Mouse (Mus musculus) cerebellum, adult 8-10 months (tissue): ENCODE data around the gene Frmd4a.
"Not testable (repeated sequence)": the region's sequence is repeated elsewhere in the genome, so short reads cannot be mapped to it uniquely, and the experiment has no call there.

Source experiments
- DNase-seq: peaks from one replicate; pipeline ENCODE4 v3.0.0; 2022

Frmd4a gene

GRCm38 (mm10) chr2:4293726-4294125 lies 276.2 kb downstream of the Frmd4a start:
- DNase-seq: no peak

- DNase-seq: no peak
Observed at GRCm38 (mm10) chr2:4295641-4296040, 278.1 kb downstream of the Frmd4a start.

GRCm38 (mm10) chr2:4296881-4297280 lies 279.4 kb downstream of the Frmd4a start:
- DNase-seq: no peak

- DNase-seq: no peak
Observed at GRCm38 (mm10) chr2:4298325-4299215, 281.1 kb downstream of the Frmd4a start.

- no peak for DNase-seq
Observed at GRCm38 (mm10) chr2:4299593-4299992, 282.1 kb downstream of the Frmd4a start.

- no peak for DNase-seq
Observed at GRCm38 (mm10) chr2:4300383-4300811, 282.9 kb downstream of the Frmd4a start.

- no peak for DNase-seq
Observed at GRCm38 (mm10) chr2:4300816-4301215, 283.3 kb downstream of the Frmd4a start.

GRCm38 (mm10) chr2:4301256-4301655 lies 283.7 kb downstream of the Frmd4a start:
- DNase-seq: no peak

GRCm38 (mm10) chr2:4301692-4302091 lies 284.2 kb downstream of the Frmd4a start:
- no peak for DNase-seq

GRCm38 (mm10) chr2:4302119-4302518 lies 284.6 kb downstream of the Frmd4a start:
- DNase-seq: no peak

- DNase-seq: no peak
Observed at GRCm38 (mm10) chr2:4307076-4307475, 289.6 kb downstream of the Frmd4a start.

GRCm38 (mm10) chr2:4314545-4314944 lies 297.0 kb downstream of the Frmd4a start:
- DNase-seq: no peak

- no peak for DNase-seq
Observed at GRCm38 (mm10) chr2:4316589-4316988, 299.1 kb downstream of the Frmd4a start.

- no peak for DNase-seq
Observed at GRCm38 (mm10) chr2:4318134-4318533, 300.6 kb downstream of the Frmd4a start.

GRCm38 (mm10) chr2:4326241-4327010 lies 308.9 kb downstream of the Frmd4a start:
- no peak for DNase-seq

GRCm38 (mm10) chr2:4327011-4327340 lies 309.5 kb downstream of the Frmd4a start:
- DNase-seq: no peak

- DNase-seq: no peak
Observed at GRCm38 (mm10) chr2:4332441-4332840, 314.9 kb downstream of the Frmd4a start.

GRCm38 (mm10) chr2:4334201-4334600 lies 316.7 kb downstream of the Frmd4a start:
- DNase-seq: no peak

GRCm38 (mm10) chr2:4334936-4335335 lies 317.4 kb downstream of the Frmd4a start:
- no peak for DNase-seq

- no peak for DNase-seq
Observed at GRCm38 (mm10) chr2:4335881-4336280, 318.4 kb downstream of the Frmd4a start.

- not testable (repeated sequence) for DNase-seq
Observed at GRCm38 (mm10) chr2:4338290-4338689, 320.8 kb downstream of the Frmd4a start.

GRCm38 (mm10) chr2:4339128-4339527 lies 321.6 kb downstream of the Frmd4a start:
- no peak for DNase-seq

GRCm38 (mm10) chr2:4339530-4340218 lies 322.2 kb downstream of the Frmd4a start:
- DNase-seq: no peak
